Mouse (Mus musculus) MEL (cell line): ENCODE data around the gene Cblb. TPM values are rescaled to one million over a fixed set of nuclear protein-coding genes. Genes with fewer than 3 reads are reported as not detected.

ENCODE experiments used
- DNase-seq: peaks from one replicate; pipeline ENCODE4 v3.0.0; 2011; ENCODE audit warnings: low read depth, low spot score
- H3K27ac ChIP-seq: 2 replicates; pipeline ENCODE4 v1.5.1; 2012; ENCODE audit warnings: low read depth, mild to moderate bottlenecking, control low read depth, low read length, moderate library complexity; ENCODE audit not compliant: control insufficient read depth
- H3K27me3 ChIP-seq, 2 experiments: fragments of 150-350 bp in 1 of 2; sonication (generic) in 1 of 2; 2 replicates each; pipeline ENCODE4 v1.6.1; 2012; ENCODE audit warnings: low read length in 2 of 2, mild to moderate bottlenecking in 2 of 2, improper control_type of control experiment in 1 of 2, moderate library complexity in 1 of 2; ENCODE audit not compliant: insufficient read depth in 2 of 2, control insufficient read depth in 1 of 2
- H3K36me3 ChIP-seq, 2 experiments: 2 replicates each; pipeline ENCODE4 v1.6.1; 2012 to 2014; ENCODE audit warnings: low read length in 2 of 2, improper control_type of control experiment in 1 of 2, inconsistent platforms in 1 of 2, mild to moderate bottlenecking in 1 of 2; ENCODE audit not compliant: insufficient read depth in 2 of 2, control insufficient read depth in 1 of 2
- H3K4me1 ChIP-seq, 2 experiments: fragments of 150-350 bp in 1 of 2; sonication (generic) in 1 of 2; 2 replicates each; pipeline ENCODE4 v1.6.1; 2012; ENCODE audit warnings: low read length in 2 of 2, improper control_type of control experiment in 1 of 2, mild to moderate bottlenecking in 1 of 2; ENCODE audit not compliant: insufficient read depth in 2 of 2, control insufficient read depth in 1 of 2
- H3K4me3 ChIP-seq, 2 experiments: fragments of 150-350 bp in 1 of 2; sonication (generic) in 1 of 2; 2 replicates each; pipeline ENCODE4 v1.5.1; 2012; ENCODE audit warnings: low read depth in 2 of 2, low read length in 2 of 2, mild to moderate bottlenecking in 2 of 2, moderate library complexity in 2 of 2, control low read depth in 1 of 2, improper control_type of control experiment in 1 of 2; ENCODE audit not compliant: control insufficient read depth in 1 of 2, insufficient read depth in 1 of 2
- H3K79me2 ChIP-seq: 2 replicates; pipeline ENCODE4 v1.6.1; 2012; ENCODE audit warnings: mild to moderate bottlenecking, low read length, moderate library complexity; ENCODE audit not compliant: control insufficient read depth, poor library complexity, insufficient read depth
- H3K9ac ChIP-seq: 2 replicates; pipeline ENCODE4 v1.6.1; 2012; ENCODE audit warnings: low read depth, mild to moderate bottlenecking, control low read depth, low read length, moderate library complexity; ENCODE audit not compliant: control insufficient read depth, poor library complexity, severe bottlenecking
- H3K9me3 ChIP-seq: fragments of 150-350 bp; sonication (generic); replicated peaks from 2 replicates; pipeline ENCODE4 v1.6.1; 2012; ENCODE audit warnings: mild to moderate bottlenecking, low read length, improper control_type of control experiment, moderate library complexity; ENCODE audit not compliant: insufficient read depth
- BHLHE40 ChIP-seq: IDR thresholded peaks from 2 replicates; pipeline ENCODE4 v1.6.1; 2012; ENCODE audit warnings: low read depth, mild to moderate bottlenecking, inconsistent platforms, low read length, improper control_type of control experiment, borderline replicate concordance
- CHD2 ChIP-seq: IDR thresholded peaks from 2 replicates; pipeline ENCODE4 v1.6.1; 2011; ENCODE audit warnings: low read length, improper control_type of control experiment
- CTCF ChIP-seq, 3 experiments: IDR thresholded peaks in 2 of 3; conservative IDR thresholded peaks in 1 of 3; 2 replicates each; pipeline ENCODE4 v1.5.1; 2011 to 2012; ENCODE audit warnings: low read length in 3 of 3, low read depth in 2 of 3, mild to moderate bottlenecking in 2 of 3, improper control_type of control experiment in 1 of 3, inconsistent platforms in 1 of 3, mixed read lengths in 1 of 3, moderate library complexity in 1 of 3; ENCODE audit not compliant: control insufficient read depth in 1 of 3, insufficient read depth in 1 of 3, poor library complexity in 1 of 3, severe bottlenecking in 1 of 3
- EP300 ChIP-seq, 2 experiments: IDR thresholded peaks; 2 replicates each; pipeline ENCODE4 v1.6.1; 2011; ENCODE audit warnings: improper control_type of control experiment in 2 of 2, low read length in 2 of 2, low read depth in 1 of 2, mild to moderate bottlenecking in 1 of 2
- ETS1 ChIP-seq: IDR thresholded peaks from 2 replicates; pipeline ENCODE4 v1.6.1; 2012; ENCODE audit warnings: low read depth, mild to moderate bottlenecking, inconsistent platforms, low read length, improper control_type of control experiment, moderate library complexity
- GABPA ChIP-seq: IDR thresholded peaks from 2 replicates; pipeline ENCODE4 v1.6.1; 2012; ENCODE audit warnings: low read depth, mild to moderate bottlenecking, inconsistent platforms, low read length, improper control_type of control experiment, moderate library complexity
- GATA1 ChIP-seq: IDR thresholded peaks from 2 replicates; pipeline ENCODE4 v1.6.1; 2011; ENCODE audit warnings: low read depth, low read length, improper control_type of control experiment
- HCFC1 ChIP-seq: IDR thresholded peaks from 2 replicates; pipeline ENCODE4 v1.6.1; 2012; ENCODE audit warnings: low read depth, mild to moderate bottlenecking, inconsistent platforms, low read length, improper control_type of control experiment, moderate library complexity
- KAT2A ChIP-seq: conservative IDR thresholded peaks from 2 replicates; pipeline ENCODE4 v1.6.1; 2012; ENCODE audit warnings: low read depth, low read length, improper control_type of control experiment, inconsistent platforms
- MAX ChIP-seq: IDR thresholded peaks from 2 replicates; pipeline ENCODE4 v1.6.1; 2011; ENCODE audit warnings: low read length, improper control_type of control experiment
- MEF2A ChIP-seq: IDR thresholded peaks from 2 replicates; pipeline ENCODE4 v1.6.1; 2014; ENCODE audit warnings: low read depth, mild to moderate bottlenecking, inconsistent platforms, low read length, improper control_type of control experiment; ENCODE audit not compliant: poor library complexity, insufficient replicate concordance, severe bottlenecking; ENCODE audit errors: extremely low read depth
- MXI1 ChIP-seq: IDR thresholded peaks from 2 replicates; pipeline ENCODE4 v1.6.1; 2011; ENCODE audit warnings: mild to moderate bottlenecking, low read depth, low read length, improper control_type of control experiment
- MYB ChIP-seq: IDR thresholded peaks from 2 replicates; pipeline ENCODE4 v1.6.1; 2011; ENCODE audit warnings: mild to moderate bottlenecking, low read depth, low read length, improper control_type of control experiment
- NRF1 ChIP-seq: IDR thresholded peaks from 2 replicates; pipeline ENCODE4 v1.6.1; 2014; ENCODE audit warnings: low read depth, mild to moderate bottlenecking, inconsistent platforms, low read length, improper control_type of control experiment, moderate library complexity; ENCODE audit not compliant: poor library complexity, insufficient read depth, severe bottlenecking
- POLR2AphosphoS2 ChIP-seq: IDR thresholded peaks from 2 replicates; pipeline ENCODE4 v1.6.1; 2011; ENCODE audit warnings: low read length, improper control_type of control experiment
- RAD21 ChIP-seq: IDR thresholded peaks from 2 replicates; pipeline ENCODE4 v1.6.1; 2011; ENCODE audit warnings: mild to moderate bottlenecking, low read depth, low read length, improper control_type of control experiment
- RCOR1 ChIP-seq: IDR thresholded peaks from 2 replicates; pipeline ENCODE4 v1.6.1; 2012; ENCODE audit warnings: low read depth, mild to moderate bottlenecking, inconsistent platforms, low read length, improper control_type of control experiment
- SIN3A ChIP-seq: IDR thresholded peaks from 2 replicates; pipeline ENCODE4 v1.6.1; 2012; ENCODE audit warnings: low read length, improper control_type of control experiment, inconsistent platforms
- TCF12 ChIP-seq: IDR thresholded peaks from 2 replicates; pipeline ENCODE4 v1.6.1; 2014; ENCODE audit warnings: low read depth, mild to moderate bottlenecking, inconsistent platforms, low read length, improper control_type of control experiment, moderate library complexity
- UBTF ChIP-seq: IDR thresholded peaks from 2 replicates; pipeline ENCODE4 v1.6.1; 2012; ENCODE audit warnings: low read depth, mild to moderate bottlenecking, inconsistent platforms, low read length, improper control_type of control experiment, moderate library complexity, borderline replicate concordance; ENCODE audit not compliant: insufficient read depth
- USF1 ChIP-seq: IDR thresholded peaks from 2 replicates; pipeline ENCODE4 v1.6.1; 2014; ENCODE audit warnings: low read depth, mild to moderate bottlenecking, inconsistent platforms, low read length, improper control_type of control experiment, moderate library complexity
- USF2 ChIP-seq, 2 experiments: IDR thresholded peaks; 2 replicates each; pipeline ENCODE4 v1.6.1; 2011 to 2012; ENCODE audit warnings: improper control_type of control experiment in 2 of 2, low read length in 2 of 2, borderline replicate concordance in 1 of 2, inconsistent platforms in 1 of 2, low read depth in 1 of 2, mild to moderate bottlenecking in 1 of 2; ENCODE audit not compliant: insufficient read depth in 1 of 2
- ZKSCAN1 ChIP-seq: IDR thresholded peaks from 2 replicates; pipeline ENCODE4 v1.6.1; 2012; ENCODE audit warnings: low read depth, mild to moderate bottlenecking, inconsistent platforms, low read length, improper control_type of control experiment, moderate library complexity
- ZNF384 ChIP-seq: IDR thresholded peaks from 2 replicates; pipeline ENCODE4 v1.6.1; 2012; ENCODE audit warnings: low read depth, mild to moderate bottlenecking, inconsistent platforms, low read length, improper control_type of control experiment
- polyA plus RNA-seq, 2 experiments: library from polyadenylated mRNA; stranded (reverse) in 1 of 2; unstranded in 1 of 2; fragments of >175 nt in 1 of 2; fragments of >200 nt in 1 of 2; gene quantifications; 2 replicates each; pipeline versions ENCODE4 v1.2.1 to v1.2.4; 2012; ENCODE audit warnings: low replicate concordance in 2 of 2, low read depth in 1 of 2; ENCODE audit not compliant: insufficient read length in 2 of 2, insufficient read depth in 1 of 2, missing spikeins in 1 of 2
- total RNA-seq: library from RNA; depleted of rRNA; stranded (reverse); fragments of 300-350 nt; gene quantifications from 2 replicates; pipeline ENCODE4 v1.2.3, GENCODE M21; 2012

The Cblb gene
- total and polyA plus RNA-seq, 3 experiments = 1.5 to 5.7 TPM; not detected in 1

DNA sequence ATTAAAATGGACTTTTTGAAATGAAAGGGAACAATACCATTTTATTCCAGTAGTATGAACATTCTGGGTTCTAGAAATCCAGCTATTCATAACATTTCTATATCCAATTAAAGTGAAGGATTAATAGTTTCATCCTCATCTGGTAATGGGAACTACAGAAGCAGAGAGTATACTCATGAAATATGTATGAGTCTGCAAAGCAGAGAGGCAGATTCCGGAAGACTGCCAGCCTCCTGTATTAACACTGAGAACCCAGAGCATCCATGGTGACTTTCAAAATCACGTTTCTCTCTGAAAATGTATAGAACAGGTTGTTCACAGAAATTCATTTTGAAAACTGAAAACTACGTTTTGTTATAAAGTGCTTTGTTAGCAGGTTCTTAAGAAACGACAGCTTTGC lies 83.4 kb downstream of the Cblb start:
- H3K27me3 ChIP-seq = no peaks in the 10 kb centered on the region
- no peak overlapping the region for H3K4me3 ChIP-seq
- no peaks in the 10 kb centered on the region for H3K4me1 ChIP-seq
- TF ChIP-seq EP300 (IDR thresholded peaks at IDR 0.05; ENCODE audit: low read depth in 1 of 2, low read length in 2 of 2) (no peak), UBTF (no peak), ZKSCAN1 (no peak), RCOR1 (no peak), SIN3A (no peak), MYB (no peak), GATA1 (no peak), CHD2 (no peak), NRF1 (no peak), POLR2AphosphoS2 (no peak), USF1 (no peak), RAD21 (no peak), BHLHE40 (no peak), TCF12 (no peak), HCFC1 (no peak), MAX (no peak)
- H3K27ac ChIP-seq = no peak overlapping the region
- no peaks in the 10 kb centered on the region; a peak in 1 of 4 replicates for H3K36me3 ChIP-seq
- no peaks in the 10 kb centered on the region for H3K9me3 ChIP-seq
- no peaks in the 10 kb centered on the region for H3K79me2 ChIP-seq
- no peak overlapping the region for H3K9ac ChIP-seq
- DNase-seq = no peak

GRCm38 (mm10) chr16:52119003-52119402 lies 88.0 kb downstream of the Cblb start:
- Histone ChIP-seq H3K27ac (no peak overlapping the region), H3K27me3 (no peaks in the 10 kb centered on the region), H3K9me3 (no peaks in the 10 kb centered on the region), H3K79me2 (no peaks in the 10 kb centered on the region), H3K4me3 (no peak overlapping the region), H3K36me3 (peaks cover 0 to 2% of the 10 kb centered on the region in 2 experiments; a peak in 1 of 4 replicates), H3K4me1 (peaks cover 0 to 7% of the 10 kb centered on the region in 2 experiments; a peak in 2 of 4 replicates), H3K9ac (no peak overlapping the region)
- no peak for DNase-seq
- TF ChIP-seq ZKSCAN1 = no peak
- TF ChIP-seq GABPA = no peak
- TF ChIP-seq CTCF (IDR thresholded peaks at IDR 0.05 in 2 of 3, conservative IDR thresholded peaks at IDR 0.05 in 1 of 3; ENCODE audit: control insufficient read depth in 1 of 3, insufficient read depth in 1 of 3, low read depth in 2 of 3, low read length in 3 of 3, poor library complexity in 1 of 3, severe bottlenecking in 1 of 3) = no peak
- TF ChIP-seq GATA1 = no peak
- TF ChIP-seq MEF2A = no peak
- no peak for TF ChIP-seq ETS1
- TF ChIP-seq USF2 (IDR thresholded peaks at IDR 0.05; ENCODE audit: borderline replicate concordance in 1 of 2, insufficient read depth in 1 of 2, low read depth in 1 of 2, low read length in 2 of 2) = no peak
- TF ChIP-seq KAT2A = no peak
- no peak for TF ChIP-seq ZNF384
- TF ChIP-seq EP300 (IDR thresholded peaks at IDR 0.05; ENCODE audit: low read depth in 1 of 2, low read length in 2 of 2) = no peak
- no peak for TF ChIP-seq MXI1
